Mouse (Mus musculus) brain, embryonic 14.5 days (tissue): ENCODE data around the gene Disp1.

Source experiments
- CTCF ChIP-seq: fragments of 200-500 bp; IDR thresholded peaks from 2 replicates; pipeline ENCODE4 v1.5.1; 2012; ENCODE audit warnings: inconsistent platforms, mild to moderate bottlenecking, moderate library complexity, borderline replicate concordance; ENCODE audit not compliant: insufficient read depth, insufficient read length; ENCODE audit errors: extremely low read depth
- POLR2A ChIP-seq: fragments of 200-500 bp; IDR thresholded peaks from 2 replicates; pipeline ENCODE4 v1.6.1; 2012; ENCODE audit warnings: mild to moderate bottlenecking, inconsistent platforms, borderline replicate concordance; ENCODE audit not compliant: poor library complexity, insufficient read depth, insufficient read length, severe bottlenecking; ENCODE audit errors: extremely low read depth

DNA sequence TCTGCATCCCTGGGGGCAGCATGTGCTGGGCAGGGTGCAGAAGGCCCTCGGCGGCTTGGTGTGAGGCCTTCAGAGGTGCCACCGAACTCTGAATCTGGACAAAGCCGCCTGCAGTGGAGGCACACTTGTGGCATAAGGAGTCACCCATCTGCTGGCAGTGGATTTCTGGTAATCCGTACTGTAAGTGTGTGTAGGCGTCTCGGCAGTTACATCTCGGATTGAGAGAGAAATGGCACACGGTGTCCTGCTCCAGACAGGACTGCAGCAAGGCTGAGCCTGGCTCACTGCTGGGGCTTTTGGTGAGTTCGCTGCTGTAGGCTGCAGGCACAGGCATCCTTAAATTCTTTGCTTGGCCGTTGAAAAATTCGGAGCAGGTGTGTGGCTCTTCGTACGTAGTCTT is 134.5 kb downstream of the Disp1 start:
- TF ChIP-seq POLR2A, result no peak
- TF ChIP-seq CTCF, result no peak
